8 mouse cellular contexts compared by ENCODE assay signal in genomic region chr7:141392552-141393222, GRCm38 (mm10). TPM values are rescaled to one million over a fixed set of nuclear protein-coding genes. Genes with fewer than 3 reads are reported as not detected.
DNase-seq lines count a peak whose midpoint lies in the region; ATAC-seq and TF ChIP-seq lines count a peak whose summit lies in the region.

No protein-coding gene starts in this region.

- H3K9me3 ChIP-seq in G1E (replicated peaks) = no peaks in the 10 kb centered on the region
- H3K9me3 ChIP-seq in forebrain, embryonic 13.5 days (replicated peaks) = no peaks in the 10 kb centered on the region
- no peaks in the 10 kb centered on the region for H3K9me3 ChIP-seq in liver, embryonic 13.5 days (replicated peaks)

- peak overlapping the region; percentile 92 for H3K4me2 ChIP-seq in forebrain, embryonic 13.5 days
- peak overlapping the region; percentile 93 for H3K4me2 ChIP-seq in liver, embryonic 13.5 days

- no peaks in the 10 kb centered on the region for H3K27me3 ChIP-seq in G1E (ENCODE audit: insufficient read depth, low read length)
- H3K27me3 ChIP-seq in forebrain, embryonic 13.5 days = peaks cover 15% of the 10 kb centered on the region
- no peaks in the 10 kb centered on the region for H3K27me3 ChIP-seq in liver, embryonic 13.5 days
- no peaks in the 10 kb centered on the region; the same call in 1 of the 2 replicates for H3K27me3 ChIP-seq in splenic B cell, adult 2 months (ENCODE audit: control insufficient read depth, insufficient read depth, low read length, poor library complexity, severe bottlenecking)

- WGBS in forebrain, embryonic 13.5 days = 10% methylated on average over 9 of the region's 9 CpGs
- WGBS in liver, embryonic 13.5 days (ENCODE audit: insufficient replicate concordance) = 13% methylated on average over 9 of the region's 9 CpGs

- H3K4me1 ChIP-seq in G1E (ENCODE audit: insufficient read depth, low read depth, low read length) = peaks cover 77% of the 10 kb centered on the region
- H3K4me1 ChIP-seq in forebrain, embryonic 13.5 days = peaks cover 14% of the 10 kb centered on the region
- H3K4me1 ChIP-seq in liver, embryonic 13.5 days (replicated peaks) = peaks cover 73% of the 10 kb centered on the region

- TF ChIP-seq CTCF in G1E (IDR thresholded peaks at IDR 0.05; ENCODE audit: low read depth, low read length) = no peak

- H3K27ac ChIP-seq in forebrain, embryonic 13.5 days = peak overlapping the region; percentile 44; the same call in 1 of the 2 replicates
- H3K27ac ChIP-seq in liver, embryonic 13.5 days = peak overlapping the region; percentile 98

- no peak for ATAC-seq in CD4-positive, CD25-positive, alpha-beta regulatory T cell, adult 4 months
- peak; percentile 15; the same call in 1 of the 2 replicates for ATAC-seq in G1E (ENCODE audit: extremely low read depth, insufficient number of reproducible peaks, low FRiP score, poor library complexity, severe bottlenecking)
- ATAC-seq in forebrain, embryonic 13.5 days = no peak; the same call in 1 of the 2 replicates
- ATAC-seq in liver, embryonic 13.5 days (ENCODE audit: low read depth) = peak; percentile 48

- H3K9ac ChIP-seq in forebrain, embryonic 13.5 days = peak overlapping the region; percentile 79
- H3K9ac ChIP-seq in liver, embryonic 13.5 days = peak overlapping the region; percentile 86

- peaks cover 30% of the 10 kb centered on the region for H3K36me3 ChIP-seq in G1E (replicated peaks)
- peaks cover 20% of the 10 kb centered on the region for H3K36me3 ChIP-seq in forebrain, embryonic 13.5 days (ENCODE audit: poor library complexity, severe bottlenecking)
- peaks cover 25% of the 10 kb centered on the region for H3K36me3 ChIP-seq in liver, embryonic 13.5 days
- H3K36me3 ChIP-seq in splenic B cell, adult 2 months (ENCODE audit: control insufficient read depth, insufficient read depth, low read length, poor library complexity, severe bottlenecking) = peaks cover 7% of the 10 kb centered on the region; the same call in 1 of the 2 replicates

- DNase-seq in CD4-positive, CD25-positive, alpha-beta regulatory T cell, adult 2 months (ENCODE audit: low read depth, low spot score) = peak; percentile 20
- DNase-seq in G1E (ENCODE audit: low spot score) = peak; percentile 47
- DNase-seq in liver, embryonic 13.5 days = peak; percentile 71
- DNase-seq in splenic B cell, adult 2 months (ENCODE audit: low read depth, low spot score) = peak; percentile 17
- DNase-seq in gastrocnemius, postnatal 10 days = no peak
- DNase-seq in right cerebral cortex, postnatal 4 days = no peak

- peak overlapping the region; percentile 79 for H3K4me3 ChIP-seq in G1E (ENCODE audit: low read depth, low read length)
- peak overlapping the region; percentile 68 for H3K4me3 ChIP-seq in forebrain, embryonic 13.5 days
- peak overlapping the region; percentile 79 for H3K4me3 ChIP-seq in liver, embryonic 13.5 days (replicated peaks)

RNA-seq across cellular contexts. Expression of gene Taldo1, which starts 0.7 kb away (rescaled TPM):
- 100 to 1,000 TPM; 309 to 337 TPM for polyA plus RNA-seq in CD4-positive, CD25-positive, alpha-beta regulatory T cell, adult 4 months (2017; shearing (Covaris generic))
- 59.1 and 68.2 TPM in 2 replicates for total RNA-seq in G1E (2014; fragmentation: Nextera tagmentation)
- total RNA-seq in G1E (2017) = 514 and 659 TPM in 2 replicates
- 207 and 336 TPM in 2 replicates for polyA plus RNA-seq in G1E (2012)
- polyA plus RNA-seq in forebrain, embryonic 13.5 days (2015; fragmentation: Nextera tagmentation; extraction: Ambion mirVana) = 386 and 415 TPM in 2 replicates
- polyA plus RNA-seq in liver, embryonic 13.5 days (2015; fragmentation: Nextera tagmentation; extraction: Ambion mirVana) = 518 and 542 TPM in 2 replicates
- 100 to 1,000 TPM; 110 to 111 TPM for total RNA-seq in gastrocnemius, postnatal 10 days (2021)

RNA-seq across cellular contexts. Expression of gene Gatd1, which starts 21.2 kb away (rescaled TPM):
- polyA plus RNA-seq in CD4-positive, CD25-positive, alpha-beta regulatory T cell, adult 4 months (2017; shearing (Covaris generic)) = 100 to 1,000 TPM; 106 to 109 TPM
- total RNA-seq in G1E (2014; fragmentation: Nextera tagmentation) = 22.6 and 30.8 TPM in 2 replicates
- 23.8 and 23.9 TPM in 2 replicates for total RNA-seq in G1E (2017)
- 15.4 and 16.5 TPM in 2 replicates for polyA plus RNA-seq in G1E (2012)
- polyA plus RNA-seq in forebrain, embryonic 13.5 days (2015; fragmentation: Nextera tagmentation; extraction: Ambion mirVana) = 53.2 and 55.6 TPM in 2 replicates
- polyA plus RNA-seq in liver, embryonic 13.5 days (2015; fragmentation: Nextera tagmentation; extraction: Ambion mirVana) = 18.1 and 18.3 TPM in 2 replicates
- 10 to 100 TPM; 12.1 to 13.5 TPM for total RNA-seq in gastrocnemius, postnatal 10 days (2021)

RNA-seq across cellular contexts. Expression of gene Cend1, which starts 36.6 kb away (rescaled TPM):
- polyA plus RNA-seq in CD4-positive, CD25-positive, alpha-beta regulatory T cell, adult 4 months (2017; shearing (Covaris generic)) = not detected
- total RNA-seq in G1E (2014; fragmentation: Nextera tagmentation) (not detected in 2 replicates), G1E (2017) (not detected in 2 replicates)
- polyA plus RNA-seq in G1E (2012) = not detected in 2 replicates
- 27.3 and 27.5 TPM in 2 replicates for polyA plus RNA-seq in forebrain, embryonic 13.5 days (2015; fragmentation: Nextera tagmentation; extraction: Ambion mirVana)
- 0.10 and 0.14 TPM in 2 replicates for polyA plus RNA-seq in liver, embryonic 13.5 days (2015; fragmentation: Nextera tagmentation; extraction: Ambion mirVana)
- total RNA-seq in gastrocnemius, postnatal 10 days (2021) = 1 to 10 TPM in 1 of 2 experiments, under 1 TPM in 1; 0.66 to 1.4 TPM

RNA-seq across cellular contexts. Expression of gene Slc25a22, which starts 45.0 kb away (rescaled TPM):
- 10 to 100 TPM; 41.4 to 60.0 TPM for polyA plus RNA-seq in CD4-positive, CD25-positive, alpha-beta regulatory T cell, adult 4 months (2017; shearing (Covaris generic))
- total RNA-seq in G1E (2014; fragmentation: Nextera tagmentation) (16.3 and 20.8 TPM in 2 replicates), G1E (2017) (3.7 and 3.8 TPM in 2 replicates)
- 51.8 and 54.9 TPM in 2 replicates for polyA plus RNA-seq in G1E (2012)
- polyA plus RNA-seq in forebrain, embryonic 13.5 days (2015; fragmentation: Nextera tagmentation; extraction: Ambion mirVana) = 58.2 and 65.1 TPM in 2 replicates
- 16.6 and 20.4 TPM in 2 replicates for polyA plus RNA-seq in liver, embryonic 13.5 days (2015; fragmentation: Nextera tagmentation; extraction: Ambion mirVana)
- 10 to 100 TPM; 14.5 to 25.7 TPM for total RNA-seq in gastrocnemius, postnatal 10 days (2021)

RNA-seq across cellular contexts. Expression of gene Pidd1, which starts 51.1 kb away (rescaled TPM):
- 10 to 100 TPM in 1 of 2 experiments, 1 to 10 TPM in 1; 7.1 to 22.1 TPM for polyA plus RNA-seq in CD4-positive, CD25-positive, alpha-beta regulatory T cell, adult 4 months (2017; shearing (Covaris generic))
- 22.9 and 29.6 TPM in 2 replicates for total RNA-seq in G1E (2014; fragmentation: Nextera tagmentation)
- 8.8 and 8.9 TPM in 2 replicates for total RNA-seq in G1E (2017)
- 40.1 and 59.6 TPM in 2 replicates for polyA plus RNA-seq in G1E (2012)
- 10.9 and 13.4 TPM in 2 replicates for polyA plus RNA-seq in forebrain, embryonic 13.5 days (2015; fragmentation: Nextera tagmentation; extraction: Ambion mirVana)
- 10.9 and 11.4 TPM in 2 replicates for polyA plus RNA-seq in liver, embryonic 13.5 days (2015; fragmentation: Nextera tagmentation; extraction: Ambion mirVana)
- 1 to 10 TPM; 2.4 to 3.2 TPM for total RNA-seq in gastrocnemius, postnatal 10 days (2021)

Comparison
In these comparisons a context has a peak if more than half of its experiments do, and no peak if none do; other contexts are left out.
1. DNase-seq: peak in CD4-positive, CD25-positive, alpha-beta regulatory T cell, adult 2 months (single experiment), G1E (single experiment), liver, embryonic 13.5 days (single experiment) and splenic B cell, adult 2 months (single experiment); none in gastrocnemius, postnatal 10 days (single experiment) and right cerebral cortex, postnatal 4 days (single experiment).
2. ATAC-seq: peak in G1E (single experiment) and liver, embryonic 13.5 days (single experiment); none in CD4-positive, CD25-positive, alpha-beta regulatory T cell, adult 4 months (single experiment) and forebrain, embryonic 13.5 days (single experiment).
3. RNA of gene Cend1, which starts 36.6 kb away (polyA plus RNA-seq): 27.3 to 27.5 TPM in forebrain, embryonic 13.5 days; 0.10 to 0.14 TPM in liver, embryonic 13.5 days, not detected in G1E and not detected in CD4-positive, CD25-positive, alpha-beta regulatory T cell, adult 4 months; every median in the first group is over 10 times any median in the second.
4. Peak in every context shown above with its lines, with median percentiles within 50 percentile points of each other: H3K4me3 ChIP-seq.